8 mouse cellular contexts compared by ENCODE assay signal in genomic region chr19:60608766-60609165, GRCm38 (mm10). TPM values are rescaled to one million over a fixed set of nuclear protein-coding genes. Genes with fewer than 3 reads are reported as not detected.
A peak's percentile ranks its signal among the peaks of the same experiment; 100 is the strongest.
DNase-seq lines count a peak whose midpoint lies in the region; ATAC-seq and TF ChIP-seq lines count a peak whose summit lies in the region.

No protein-coding gene starts in this region.

- no peak for TF ChIP-seq POLR2A in bone marrow macrophage, adult 2 months (IDR thresholded peaks at IDR 0.05; ENCODE audit: borderline replicate concordance, low read depth, low read length)

- WGBS in kidney, postnatal 0 days, result 38% methylated on average over 5 of the region's 5 CpGs

- ATAC-seq in kidney, postnatal 0 days (replicated peaks; ENCODE audit: low FRiP score, low read depth), result no peak

- no peaks in the 10 kb centered on the region for H3K36me3 ChIP-seq in kidney, postnatal 0 days (ENCODE audit: insufficient read depth, low read length)

- no peaks in the 10 kb centered on the region for H3K9me3 ChIP-seq in kidney, postnatal 0 days (replicated peaks; ENCODE audit: low read length)

- DNase-seq in adrenal gland, adult (ENCODE audit: inconsistent age in 2 of 2, low spot score in 1 of 2), result peak; percentile 14 to 56
- DNase-seq in adrenal gland, postnatal 4 days (ENCODE audit: low spot score in 2 of 2), result no peak
- DNase-seq in ovary, postnatal 14 days (ENCODE audit: low spot score), result peak; percentile 6
- DNase-seq in ovary, adult 18-20 months (ENCODE audit: low spot score), result no peak
- peak; percentile 16 for DNase-seq in kidney, postnatal 0 days (ENCODE audit: low spot score)
- DNase-seq in natural killer cell, adult 2 months (ENCODE audit: low spot score in 2 of 2), result peak; percentile 2 to 13
- no peak for DNase-seq in layer of hippocampus, adult 18-20 months (ENCODE audit: low spot score in 2 of 2)

- H3K4me1 ChIP-seq in bone marrow macrophage, adult 2 months (ENCODE audit: control insufficient read depth, insufficient read depth, low read length), result peaks cover 29% of the 10 kb centered on the region
- H3K4me1 ChIP-seq in kidney, postnatal 0 days (replicated peaks; ENCODE audit: insufficient read depth, low read length), result no peaks in the 10 kb centered on the region

- no peak overlapping the region for H3K4me2 ChIP-seq in kidney, postnatal 0 days (ENCODE audit: low read length)

- no peak overlapping the region for H3K9ac ChIP-seq in kidney, postnatal 0 days (ENCODE audit: low read depth, low read length)

- H3K4me3 ChIP-seq in bone marrow macrophage, adult 2 months (ENCODE audit: insufficient read depth, low read length), result no peak overlapping the region
- H3K4me3 ChIP-seq in kidney, postnatal 0 days (replicated peaks; ENCODE audit: low read depth, low read length), result no peak overlapping the region

- no peak overlapping the region for H3K27ac ChIP-seq in bone marrow macrophage, adult 2 months (ENCODE audit: insufficient read depth, low read depth, low read length)
- no peak overlapping the region for H3K27ac ChIP-seq in kidney, postnatal 0 days

- no peaks in the 10 kb centered on the region for H3K27me3 ChIP-seq in kidney, postnatal 0 days (ENCODE audit: insufficient read depth, low read length)

- TF ChIP-seq CTCF in bone marrow macrophage, adult 2 months (IDR thresholded peaks at IDR 0.05; ENCODE audit: low read depth, low read length), result peak; percentile 96
- TF ChIP-seq CTCF in kidney, postnatal 0 days (IDR thresholded peaks at IDR 0.05; ENCODE audit: low read depth), result peak; percentile 64

RNA-seq across cellular contexts. Expression of gene Cacul1, which starts 27.9 kb away (rescaled TPM):
- total RNA-seq in adrenal gland, postnatal 4 days (2021), result 10 to 100 TPM; 46.8 to 47.8 TPM
- 60.7 and 62.0 TPM in 2 replicates for polyA plus RNA-seq in bone marrow macrophage, adult 2 months (2012; ENCODE audit: insufficient read depth, insufficient read length, missing spikeins)
- polyA plus RNA-seq in kidney, postnatal 0 days (2015; fragmentation: Nextera tagmentation; extraction: Ambion mirVana), result 17.8 and 20.0 TPM in 2 replicates
- 10 to 100 TPM; 51.1 to 54.8 TPM for total RNA-seq in layer of hippocampus, adult 18-20 months (2021)

Comparison
In these comparisons a context has a peak if more than half of its experiments do, and no peak if none do; other contexts are left out.
1. DNase-seq: peak in adrenal gland, adult (2 of 2), ovary, postnatal 14 days (single experiment), kidney, postnatal 0 days (single experiment) and natural killer cell, adult 2 months (2 of 2); none in adrenal gland, postnatal 4 days (0 of 2), ovary, adult 18-20 months (single experiment) and layer of hippocampus, adult 18-20 months (0 of 2).